Mouse (Mus musculus): ENCODE results near the gene Arl3.

- no peak for TF ChIP-seq ZC3H11A (IDR thresholded peaks at IDR 0.05; ENCODE audit: borderline replicate concordance, low read depth, low read length)
- TF ChIP-seq MAFK (IDR thresholded peaks at IDR 0.05; ENCODE audit: insufficient read depth, low read depth, low read length), result no peak
- TF ChIP-seq ZNF384 (IDR thresholded peaks at IDR 0.05; ENCODE audit: low read depth, low read length), result no peak
- no peak for TF ChIP-seq CHD2 (IDR thresholded peaks at IDR 0.05; ENCODE audit: low read depth, low read length)
- no peak for TF ChIP-seq HCFC1 (IDR thresholded peaks at IDR 0.05; ENCODE audit: borderline replicate concordance, insufficient read depth, low read length)
Measured at GRCm38 (mm10) chr19:46534542-46535098, 38.4 kb downstream of the Arl3 start.

Data from ES-E14 (cell line).